Mouse (Mus musculus): Measurements from ENCODE around the gene Crybg1. TPM values are rescaled to one million over a fixed set of nuclear protein-coding genes. Genes with fewer than 3 reads are reported as not detected.

Gene Crybg1
- polyA plus RNA-seq, 1 experiment from 2014 or later: 3.2 TPM

DNA sequence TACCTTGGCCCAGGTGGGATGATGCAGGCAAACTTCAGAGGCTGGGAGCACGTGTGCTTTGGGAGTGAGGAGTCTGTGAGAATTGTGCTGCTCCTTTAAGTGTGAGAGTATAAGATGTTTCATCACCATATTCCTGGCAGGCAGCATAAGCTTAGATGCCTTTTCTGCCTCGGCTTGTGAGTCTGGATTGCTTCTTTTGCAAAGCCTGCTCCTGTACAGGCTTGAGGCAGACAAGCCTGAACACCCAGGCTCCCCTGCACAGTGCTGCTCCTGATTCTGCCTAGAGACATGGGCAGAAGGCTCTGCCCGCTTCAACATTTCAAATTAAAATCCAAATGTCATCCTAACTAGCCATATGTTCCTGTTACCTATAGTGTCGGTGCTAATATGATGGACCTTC, 128.5 kb downstream of the Crybg1 start:
- Histone ChIP-seq H3K9me3 (replicated peaks; ENCODE audit: low read length) (no peaks in the 10 kb centered on the region), H3K27me3 (ENCODE audit: insufficient read depth, low read length) (no peaks in the 10 kb centered on the region), H3K4me2 (ENCODE audit: low read length) (no peak overlapping the region), H3K4me3 (replicated peaks; ENCODE audit: low read depth, low read length) (no peak overlapping the region), H3K4me1 (replicated peaks; ENCODE audit: insufficient read depth, low read length) (no peaks in the 10 kb centered on the region), H3K27ac (no peak overlapping the region), H3K36me3 (ENCODE audit: insufficient read depth, low read length) (no peaks in the 10 kb centered on the region), H3K9ac (ENCODE audit: low read depth, low read length) (no peak overlapping the region)
- TF ChIP-seq CTCF (IDR thresholded peaks at IDR 0.05; ENCODE audit: low read depth): no peak
- 66% methylated on average over 4 of the region's 4 CpGs for WGBS
- ATAC-seq (replicated peaks; ENCODE audit: low FRiP score, low read depth) (no peak), DNase-seq (ENCODE audit: low spot score) (no peak)

DNA sequence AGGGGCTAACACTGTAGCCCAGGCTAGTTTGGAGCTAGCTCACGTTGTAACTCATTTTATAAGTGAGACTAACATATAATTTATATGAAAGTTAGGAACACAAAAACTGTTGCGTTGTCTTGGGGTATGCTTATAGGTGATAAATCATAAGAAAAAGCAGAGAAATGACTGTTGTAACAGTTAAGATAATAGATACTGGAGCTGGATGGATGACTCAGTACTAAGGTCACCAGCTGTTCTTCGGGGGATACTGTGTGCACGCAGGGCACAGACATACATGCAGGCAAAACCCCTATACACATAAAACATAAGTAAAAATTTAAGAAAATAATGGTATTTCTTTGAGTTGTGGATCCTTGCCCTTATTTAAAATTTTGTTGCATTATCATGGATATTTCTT, 130.1 kb downstream of the Crybg1 start:
- DNase-seq (ENCODE audit: low spot score) (no peak), ATAC-seq (replicated peaks; ENCODE audit: low FRiP score, low read depth) (no peak)
- H3K4me3 ChIP-seq (replicated peaks; ENCODE audit: low read depth, low read length): no peak overlapping the region
- WGBS: 78% methylated on average over 4 of the region's 4 CpGs
- no peaks in the 10 kb centered on the region for H3K4me1 ChIP-seq (replicated peaks; ENCODE audit: insufficient read depth, low read length)
- H3K36me3 ChIP-seq (ENCODE audit: insufficient read depth, low read length): no peaks in the 10 kb centered on the region
- H3K9ac ChIP-seq (ENCODE audit: low read depth, low read length): no peak overlapping the region
- H3K27ac ChIP-seq: no peak overlapping the region
- no peak for TF ChIP-seq CTCF (IDR thresholded peaks at IDR 0.05; ENCODE audit: low read depth)
- no peak overlapping the region for H3K4me2 ChIP-seq (ENCODE audit: low read length)
- H3K9me3 ChIP-seq (replicated peaks; ENCODE audit: low read length): no peaks in the 10 kb centered on the region
- no peaks in the 10 kb centered on the region for H3K27me3 ChIP-seq (ENCODE audit: insufficient read depth, low read length)

DNA sequence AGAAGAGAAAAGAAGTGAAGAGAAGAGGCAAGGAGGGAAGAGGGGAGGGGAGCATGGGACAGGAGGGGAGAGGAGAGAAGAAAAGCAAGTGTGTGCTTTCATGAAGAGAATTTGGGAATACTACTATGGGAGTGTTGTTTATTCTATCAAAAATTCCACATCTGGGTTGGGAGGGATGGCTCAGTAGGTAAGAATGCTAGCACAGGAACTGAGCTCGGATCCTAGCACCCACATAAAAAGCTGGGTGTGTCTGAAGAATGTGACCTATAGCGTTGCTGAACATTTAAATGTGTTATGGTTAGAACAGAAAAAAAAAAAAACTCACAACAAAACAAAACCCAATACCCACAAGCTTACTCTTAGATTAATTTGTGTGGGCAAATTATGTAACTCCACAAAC, 133.0 kb downstream of the Crybg1 start:
- 64% methylated on average over 2 of the region's 2 CpGs for WGBS
- H3K27ac ChIP-seq: no peak overlapping the region
- H3K4me1 ChIP-seq (replicated peaks; ENCODE audit: insufficient read depth, low read length): no peaks in the 10 kb centered on the region
- no peaks in the 10 kb centered on the region for H3K27me3 ChIP-seq (ENCODE audit: insufficient read depth, low read length)
- no peak overlapping the region for H3K4me3 ChIP-seq (replicated peaks; ENCODE audit: low read depth, low read length)
- no peak for DNase-seq (ENCODE audit: low spot score)
- no peaks in the 10 kb centered on the region for H3K36me3 ChIP-seq (ENCODE audit: insufficient read depth, low read length)
- no peak overlapping the region for H3K4me2 ChIP-seq (ENCODE audit: low read length)
- H3K9me3 ChIP-seq (replicated peaks; ENCODE audit: low read length): no peaks in the 10 kb centered on the region
- H3K9ac ChIP-seq (ENCODE audit: low read depth, low read length): no peak overlapping the region
- TF ChIP-seq CTCF (IDR thresholded peaks at IDR 0.05; ENCODE audit: low read depth): no peak
- ATAC-seq (replicated peaks; ENCODE audit: low FRiP score, low read depth): no peak

DNA sequence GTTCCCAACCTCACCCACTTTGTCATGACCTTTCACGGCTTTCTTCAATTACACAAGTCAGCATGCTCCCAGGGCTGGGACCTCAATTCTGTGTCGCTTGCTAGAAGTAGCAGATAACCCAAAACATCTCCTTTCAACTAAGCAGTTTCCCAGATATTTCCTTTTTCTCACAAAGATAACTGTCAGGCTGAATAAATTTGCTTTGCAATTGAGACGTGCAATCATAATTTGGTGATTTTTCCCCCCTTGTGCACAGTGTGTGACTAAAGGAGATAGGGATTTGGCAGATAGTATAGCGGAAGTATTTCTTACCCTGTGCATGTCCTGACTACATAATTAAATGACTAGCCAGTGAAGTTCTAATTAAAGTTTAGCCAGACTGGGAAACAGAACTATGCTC, 134.8 kb downstream of the Crybg1 start:
- Histone ChIP-seq H3K9me3 (replicated peaks; ENCODE audit: low read length) (no peaks in the 10 kb centered on the region), H3K36me3 (ENCODE audit: insufficient read depth, low read length) (no peaks in the 10 kb centered on the region), H3K27me3 (ENCODE audit: insufficient read depth, low read length) (no peaks in the 10 kb centered on the region), H3K4me3 (replicated peaks; ENCODE audit: low read depth, low read length) (no peak overlapping the region), H3K27ac (no peak overlapping the region), H3K4me1 (replicated peaks; ENCODE audit: insufficient read depth, low read length) (no peaks in the 10 kb centered on the region), H3K4me2 (ENCODE audit: low read length) (no peak overlapping the region), H3K9ac (ENCODE audit: low read depth, low read length) (no peak overlapping the region)
- TF ChIP-seq CTCF (IDR thresholded peaks at IDR 0.05; ENCODE audit: low read depth): no peak
- ATAC-seq (replicated peaks; ENCODE audit: low FRiP score, low read depth) (no peak), DNase-seq (ENCODE audit: low spot score) (no peak)
- 49% methylated on average over 4 of the region's 4 CpGs for WGBS

DNA sequence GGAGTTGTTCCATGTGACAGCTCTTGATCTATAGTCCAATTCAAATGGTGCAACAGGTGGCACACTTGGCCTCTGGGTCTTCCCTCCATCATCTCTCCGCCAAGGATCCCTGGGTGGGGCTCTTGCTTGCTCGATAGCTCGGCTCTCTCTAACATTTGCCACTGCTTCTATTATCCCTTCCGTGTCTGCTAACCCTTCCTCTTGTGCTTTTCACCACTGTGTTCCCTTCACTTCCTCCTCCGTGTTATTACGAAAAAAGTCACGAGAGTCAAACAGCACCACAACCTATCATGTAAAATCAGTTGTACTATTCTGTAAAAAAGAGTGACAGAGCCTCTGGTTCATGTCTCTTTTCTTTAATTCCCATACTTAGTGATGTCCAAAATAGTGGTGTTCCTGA, 137.2 kb downstream of the Crybg1 start:
- Histone ChIP-seq H3K4me3 (replicated peaks; ENCODE audit: low read depth, low read length) (no peak overlapping the region), H3K27me3 (ENCODE audit: insufficient read depth, low read length) (no peaks in the 10 kb centered on the region), H3K9me3 (replicated peaks; ENCODE audit: low read length) (no peaks in the 10 kb centered on the region), H3K4me2 (ENCODE audit: low read length) (no peak overlapping the region), H3K36me3 (ENCODE audit: insufficient read depth, low read length) (no peaks in the 10 kb centered on the region), H3K27ac (no peak overlapping the region), H3K9ac (ENCODE audit: low read depth, low read length) (no peak overlapping the region), H3K4me1 (replicated peaks; ENCODE audit: insufficient read depth, low read length) (no peaks in the 10 kb centered on the region)
- TF ChIP-seq CTCF (IDR thresholded peaks at IDR 0.05; ENCODE audit: low read depth): no peak
- ATAC-seq (replicated peaks; ENCODE audit: low FRiP score, low read depth) (no peak), DNase-seq (ENCODE audit: low spot score) (no peak)
- 70% methylated on average over 7 of the region's 7 CpGs for WGBS

DNA sequence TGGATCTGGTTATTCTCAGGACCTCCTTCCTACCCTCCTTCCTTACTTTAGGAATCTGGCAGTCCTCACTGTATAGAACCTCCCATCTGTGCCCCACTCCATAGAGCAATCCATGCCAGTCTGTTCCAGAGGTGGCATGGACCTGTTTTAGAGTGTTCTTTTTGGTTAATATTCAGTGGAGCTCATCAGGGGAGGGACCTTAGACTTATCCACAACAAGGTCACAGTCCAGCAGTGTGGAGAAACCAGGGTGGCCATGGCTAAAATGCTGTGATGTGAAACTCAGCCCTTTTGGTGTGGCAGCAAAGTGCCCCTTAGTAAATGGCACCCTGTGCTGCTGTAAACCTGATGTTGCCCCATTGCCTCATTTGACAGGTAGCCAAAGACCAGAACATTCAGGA, 139.8 kb downstream of the Crybg1 start:
- no peak for DNase-seq (ENCODE audit: low spot score)
- TF ChIP-seq CTCF (IDR thresholded peaks at IDR 0.05; ENCODE audit: low read depth): no peak
- Histone ChIP-seq H3K4me1 (replicated peaks; ENCODE audit: insufficient read depth, low read length) (peaks cover 3% of the 10 kb centered on the region; the same call in 1 of the 2 replicates), H3K36me3 (ENCODE audit: insufficient read depth, low read length) (no peaks in the 10 kb centered on the region), H3K4me3 (replicated peaks; ENCODE audit: low read depth, low read length) (no peak overlapping the region), H3K27me3 (ENCODE audit: insufficient read depth, low read length) (peaks cover 15% of the 10 kb centered on the region), H3K4me2 (ENCODE audit: low read length) (no peak overlapping the region), H3K27ac (no peak overlapping the region), H3K9me3 (replicated peaks; ENCODE audit: low read length) (no peaks in the 10 kb centered on the region), H3K9ac (ENCODE audit: low read depth, low read length) (no peak overlapping the region)
- peak; percentile 57; the same call in 1 of the 2 replicates for ATAC-seq (replicated peaks; ENCODE audit: low FRiP score, low read depth)

DNA sequence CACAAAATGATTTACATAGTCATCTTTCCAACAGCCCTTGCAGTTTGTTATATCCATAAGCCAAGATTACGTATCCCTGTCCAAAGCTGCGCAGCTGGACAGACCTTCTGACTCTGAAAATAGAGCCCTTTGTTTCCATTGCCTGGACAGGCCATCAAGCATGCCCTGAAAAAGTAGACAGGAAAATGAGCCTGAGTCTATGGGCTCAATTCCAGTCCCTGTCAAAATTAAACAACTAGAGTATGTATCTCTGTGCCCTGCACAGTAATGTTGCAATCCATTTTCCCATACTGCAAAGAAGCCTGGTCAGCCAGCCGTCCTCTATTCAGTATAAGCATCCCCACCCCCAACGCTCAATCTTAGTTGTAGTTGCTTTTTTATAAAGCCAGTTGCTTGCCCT, 141.8 kb downstream of the Crybg1 start:
- Histone ChIP-seq H3K9me3 (replicated peaks; ENCODE audit: low read length) (no peaks in the 10 kb centered on the region), H3K27ac (peak overlapping the region; percentile 69; the same call in 1 of the 2 replicates), H3K4me3 (replicated peaks; ENCODE audit: low read depth, low read length) (no peak overlapping the region), H3K36me3 (ENCODE audit: insufficient read depth, low read length) (no peaks in the 10 kb centered on the region), H3K27me3 (ENCODE audit: insufficient read depth, low read length) (peaks cover 21% of the 10 kb centered on the region), H3K4me1 (replicated peaks; ENCODE audit: insufficient read depth, low read length) (peaks cover 3% of the 10 kb centered on the region; the same call in 1 of the 2 replicates), H3K4me2 (ENCODE audit: low read length) (peak overlapping the region; percentile 72; the same call in 1 of the 2 replicates), H3K9ac (ENCODE audit: low read depth, low read length) (no peak overlapping the region)
- ATAC-seq (replicated peaks; ENCODE audit: low FRiP score, low read depth): no peak
- WGBS: 73% methylated on average over 4 of the region's 4 CpGs
- DNase-seq (ENCODE audit: low spot score): no peak
- TF ChIP-seq CTCF (IDR thresholded peaks at IDR 0.05; ENCODE audit: low read depth): no peak
